30 mouse cellular contexts compared by ENCODE assay signal in genomic region chr7:100464248-100464647, GRCm38 (mm10). TPM values are rescaled to one million over a fixed set of nuclear protein-coding genes. Genes with fewer than 3 reads are reported as not detected.
DNase-seq lines count a peak whose midpoint lies in the region; ATAC-seq and TF ChIP-seq lines count a peak whose summit lies in the region.
"Had no signal": no experiment of that assay in that cellular context is flagged by ENCODE, and none has a peak within 500 bp of the region (broad histone marks: within the 10 kb centered on the region; RNA-seq: fewer than 3 reads in every experiment).

No protein-coding gene starts in this region.

- no peak for TF ChIP-seq CTCF in kidney, postnatal 0 days (IDR thresholded peaks at IDR 0.05; ENCODE audit: low read depth)
- no peak for TF ChIP-seq CTCF in stomach, postnatal 0 days (IDR thresholded peaks at IDR 0.05; ENCODE audit: low read depth)

- no peaks in the 10 kb centered on the region for H3K9me3 ChIP-seq in erythroblast, embryonic 14.5 days (ENCODE audit: control insufficient read depth, low read length)
- no peaks in the 10 kb centered on the region for H3K9me3 ChIP-seq in heart, embryonic 12.5 days (replicated peaks)
- H3K9me3 ChIP-seq in kidney, postnatal 0 days (replicated peaks; ENCODE audit: low read length), result no peaks in the 10 kb centered on the region
- no peaks in the 10 kb centered on the region for H3K9me3 ChIP-seq in stomach, postnatal 0 days (ENCODE audit: control insufficient read depth, low read length)
- H3K9me3 ChIP-seq: embryonic facial prominence, embryonic 15.5 days; forebrain, embryonic 10.5 days; heart, embryonic 15.5 days; hindbrain, embryonic 13.5 days; limb, embryonic 15.5 days; neural tube, embryonic 13.5 days had no signal

- H3K27me3 ChIP-seq in erythroblast, embryonic 14.5 days (ENCODE audit: control insufficient read depth), result no peaks in the 10 kb centered on the region
- H3K27me3 ChIP-seq in heart, embryonic 12.5 days (replicated peaks), result no peaks in the 10 kb centered on the region
- no peaks in the 10 kb centered on the region for H3K27me3 ChIP-seq in kidney, postnatal 0 days (ENCODE audit: insufficient read depth, low read length)
- no peaks in the 10 kb centered on the region for H3K27me3 ChIP-seq in stomach, postnatal 0 days (ENCODE audit: control insufficient read depth, insufficient read depth, low read length)
- H3K27me3 ChIP-seq: embryonic facial prominence, embryonic 15.5 days; heart, embryonic 15.5 days; hindbrain, embryonic 13.5 days; limb, embryonic 15.5 days; neural tube, embryonic 13.5 days had no signal

- DNase-seq in heart, adult 9 months (ENCODE audit: low spot score in 2 of 2), result no peak
- DNase-seq in kidney, postnatal 0 days (ENCODE audit: low spot score), result no peak
- DNase-seq in kidney, postnatal 14 days, result no peak
- no peak for DNase-seq in stomach, postnatal 0 days (ENCODE audit: low spot score)
- DNase-seq in adrenal gland, adult 2 months, result no peak
- DNase-seq: adrenal gland, postnatal 25 days; cerebellum, adult 11 months; cerebellum, adult 9-11 months; gastrocnemius, postnatal 25 days; left cerebral cortex, postnatal 4 days; lung, postnatal 4 days; midbrain, embryonic 14.5 days; retina, postnatal 1 day; right cerebral cortex, postnatal 25 days; spleen, adult 18-20 months; thymus, postnatal 14 days had no signal

- H3K9ac ChIP-seq in heart, embryonic 12.5 days, result no peak overlapping the region
- H3K9ac ChIP-seq in kidney, postnatal 0 days (ENCODE audit: low read depth, low read length), result no peak overlapping the region
- no peak overlapping the region for H3K9ac ChIP-seq in stomach, postnatal 0 days (ENCODE audit: low read length)
- H3K9ac ChIP-seq: embryonic facial prominence, embryonic 15.5 days; heart, embryonic 15.5 days; hindbrain, embryonic 13.5 days; limb, embryonic 15.5 days; neural tube, embryonic 13.5 days had no signal

- H3K4me3 ChIP-seq in erythroblast, embryonic 14.5 days (replicated peaks), result peak overlapping the region; percentile 77
- H3K4me3 ChIP-seq in heart, embryonic 12.5 days, result no peak overlapping the region
- H3K4me3 ChIP-seq in kidney, postnatal 0 days (replicated peaks; ENCODE audit: low read depth, low read length), result no peak overlapping the region
- H3K4me3 ChIP-seq in stomach, postnatal 0 days (ENCODE audit: low read depth, low read length), result no peak overlapping the region
- H3K4me3 ChIP-seq: embryonic facial prominence, embryonic 15.5 days; forebrain, embryonic 10.5 days; heart, embryonic 15.5 days; hindbrain, embryonic 13.5 days; limb, embryonic 15.5 days; myocyte; neural tube, embryonic 13.5 days had no signal

- 95% methylated on average over 7 of the region's 7 CpGs for WGBS in heart, embryonic 12.5 days
- WGBS in kidney, postnatal 0 days, result 83% methylated on average over 7 of the region's 7 CpGs
- 88% methylated on average over 7 of the region's 7 CpGs for WGBS in stomach, postnatal 0 days

- 0 out of 2 replicates have a peak overlapping the region, but pooled peaks have one; percentile 57 for H3K4me2 ChIP-seq in heart, embryonic 12.5 days
- H3K4me2 ChIP-seq in kidney, postnatal 0 days (ENCODE audit: low read length), result no peak overlapping the region
- no peak overlapping the region for H3K4me2 ChIP-seq in stomach, postnatal 0 days (replicated peaks; ENCODE audit: low read depth)
- H3K4me2 ChIP-seq: embryonic facial prominence, embryonic 15.5 days; hindbrain, embryonic 13.5 days; limb, embryonic 15.5 days; neural tube, embryonic 13.5 days had no signal

- ATAC-seq in erythroblast, adult 5-6 weeks (replicated peaks; ENCODE audit: low FRiP score, poor library complexity, severe bottlenecking), result no peak
- ATAC-seq in heart, embryonic 12.5 days (ENCODE audit: insufficient number of reproducible peaks, low FRiP score), result no peak
- no peak for ATAC-seq in kidney, postnatal 0 days (replicated peaks; ENCODE audit: low FRiP score, low read depth)
- no peak for ATAC-seq in stomach, postnatal 0 days (ENCODE audit: low FRiP score, low TSS enrichment)
- ATAC-seq: activated CD4-positive, CD25-positive, alpha-beta regulatory T cell, adult 4 months; forebrain, embryonic 16.5 days had no signal

- peak overlapping the region; percentile 87; the same call in 1 of the 2 replicates for H3K27ac ChIP-seq in heart, embryonic 12.5 days (ENCODE audit: poor library complexity, severe bottlenecking)
- H3K27ac ChIP-seq in kidney, postnatal 0 days, result peak overlapping the region; percentile 82; the same call in 1 of the 2 replicates
- H3K27ac ChIP-seq in stomach, postnatal 0 days (replicated peaks), result peak overlapping the region; percentile 92
- H3K27ac ChIP-seq: hindbrain, embryonic 13.5 days; limb, embryonic 15.5 days; neural tube, embryonic 13.5 days had no signal

- peaks cover 99% of the 10 kb centered on the region for H3K4me1 ChIP-seq in erythroblast, embryonic 14.5 days (ENCODE audit: control insufficient read depth)
- H3K4me1 ChIP-seq in heart, embryonic 12.5 days (replicated peaks), result peaks cover 47% of the 10 kb centered on the region
- H3K4me1 ChIP-seq in kidney, postnatal 0 days (replicated peaks; ENCODE audit: insufficient read depth, low read length), result peaks cover 10% of the 10 kb centered on the region; the same call in 1 of the 2 replicates
- peaks cover 11% of the 10 kb centered on the region for H3K4me1 ChIP-seq in stomach, postnatal 0 days (replicated peaks; ENCODE audit: control insufficient read depth, insufficient read depth)
- H3K4me1 ChIP-seq: forebrain, embryonic 10.5 days; neural tube, embryonic 13.5 days had no signal

- H3K36me3 ChIP-seq in erythroblast, embryonic 14.5 days (ENCODE audit: control insufficient read depth), result peaks cover 89% of the 10 kb centered on the region
- H3K36me3 ChIP-seq in heart, embryonic 12.5 days, result peaks cover 23% of the 10 kb centered on the region
- peaks cover 12% of the 10 kb centered on the region for H3K36me3 ChIP-seq in kidney, postnatal 0 days (ENCODE audit: insufficient read depth, low read length)
- peaks cover 4% of the 10 kb centered on the region; the same call in 1 of the 2 replicates for H3K36me3 ChIP-seq in stomach, postnatal 0 days (ENCODE audit: control insufficient read depth, insufficient read depth, low read length)
- H3K36me3 ChIP-seq: heart, embryonic 15.5 days had no signal

- no peak for TF ChIP-seq EP300 in stomach, postnatal 0 days (optimal IDR thresholded peaks at IDR 0.05)

RNA-seq across cellular contexts. Expression of gene Ucp3, which starts 8.5 kb away (rescaled TPM):
- 0.02 TPM in 1 of 2 replicates, not detected in the other for polyA plus RNA-seq in erythroblast, embryonic 14.5 days (2012)
- 0.42 TPM in 1 of 2 replicates, not detected in the other for total RNA-seq in erythroblast, adult 5-6 weeks (2015; ENCODE audit: low replicate concordance)
- 0.56 TPM in 1 of 2 replicates, not detected in the other for total RNA-seq in erythroblast, adult 5-6 weeks (2017; ENCODE audit: low replicate concordance)
- 0.10 and 0.20 TPM in 2 replicates for polyA plus RNA-seq in heart, embryonic 12.5 days (2016; fragmentation: Nextera tagmentation; extraction: Ambion mirVana)
- 0.05 and 0.13 TPM in 2 replicates for polyA plus RNA-seq in kidney, postnatal 0 days (2015; fragmentation: Nextera tagmentation; extraction: Ambion mirVana)
- 1.4 and 1.7 TPM in 2 replicates for polyA plus RNA-seq in stomach, postnatal 0 days (2015; fragmentation: Nextera tagmentation; extraction: Ambion mirVana)
- total RNA-seq in adrenal gland, adult 2 months (2021), result 10 to 100 TPM; 22.7 to 58.7 TPM
- polyA plus RNA-seq in adrenal gland, adult 2 months (2012; rRNA removed), result 17.0 and 35.6 TPM in 2 replicates
- total RNA-seq: common myeloid progenitor, adult 5-6 weeks; megakaryocyte-erythroid progenitor cell, adult 5-6 weeks had no signal
- polyA plus RNA-seq: activated CD4-positive, CD25-positive, alpha-beta regulatory T cell, adult 4 months; forebrain, embryonic 10.5 days; forebrain, embryonic 16.5 days; hindbrain, embryonic 13.5 days; midbrain, embryonic 14.5 days; neural tube, embryonic 13.5 days had no signal

RNA-seq across cellular contexts. Expression of gene Ucp2, which starts 28.9 kb away (rescaled TPM):
- 595 and 629 TPM in 2 replicates for polyA plus RNA-seq in erythroblast, embryonic 14.5 days (2012)
- total RNA-seq in erythroblast, adult 5-6 weeks (2015; ENCODE audit: low replicate concordance), result 1,034 and 1,242 TPM in 2 replicates
- total RNA-seq in erythroblast, adult 5-6 weeks (2017; ENCODE audit: low replicate concordance), result 1,143 and 1,228 TPM in 2 replicates
- 240 and 245 TPM in 2 replicates for polyA plus RNA-seq in heart, embryonic 12.5 days (2016; fragmentation: Nextera tagmentation; extraction: Ambion mirVana)
- polyA plus RNA-seq in kidney, postnatal 0 days (2015; fragmentation: Nextera tagmentation; extraction: Ambion mirVana), result 274 and 319 TPM in 2 replicates
- 618 and 662 TPM in 2 replicates for polyA plus RNA-seq in stomach, postnatal 0 days (2015; fragmentation: Nextera tagmentation; extraction: Ambion mirVana)
- total RNA-seq in adrenal gland, adult 2 months (2021), result 100 to 1,000 TPM; 187 to 254 TPM
- polyA plus RNA-seq in adrenal gland, adult 2 months (2012; rRNA removed), result 315 and 432 TPM in 2 replicates

RNA-seq across cellular contexts. Expression of gene Dnajb13, which starts 50.5 kb away (rescaled TPM):
- not detected in 2 replicates for polyA plus RNA-seq in erythroblast, embryonic 14.5 days (2012)
- 1.5 TPM in 1 of 2 replicates, not detected in the other for total RNA-seq in erythroblast, adult 5-6 weeks (2015; ENCODE audit: low replicate concordance)
- 2.6 and 9.2 TPM in 2 replicates for total RNA-seq in erythroblast, adult 5-6 weeks (2017; ENCODE audit: low replicate concordance)
- 0.10 and 0.28 TPM in 2 replicates for polyA plus RNA-seq in heart, embryonic 12.5 days (2016; fragmentation: Nextera tagmentation; extraction: Ambion mirVana)
- polyA plus RNA-seq in kidney, postnatal 0 days (2015; fragmentation: Nextera tagmentation; extraction: Ambion mirVana), result 0.15 and 0.18 TPM in 2 replicates
- polyA plus RNA-seq in stomach, postnatal 0 days (2015; fragmentation: Nextera tagmentation; extraction: Ambion mirVana), result 0.45 and 0.54 TPM in 2 replicates
- under 1 TPM; 0.17 to 0.24 TPM for total RNA-seq in adrenal gland, adult 2 months (2021)
- 0.20 TPM in 1 of 2 replicates, not detected in the other for polyA plus RNA-seq in adrenal gland, adult 2 months (2012; rRNA removed)
- total RNA-seq: adrenal gland, postnatal 25 days; gastrocnemius, postnatal 25 days had no signal
